Mouse (Mus musculus): ENCODE measurements around the gene Gm17657. TPM values are rescaled to one million over a fixed set of nuclear protein-coding genes. Genes with fewer than 3 reads are reported as not detected.

Gm17657 gene
- polyA plus RNA-seq (2015; fragmentation: Illumina TruSeq; extraction: RNeasy Lipid Tissue Mini Kit (QIAGEN cat#74804); ENCODE audit: insufficient read depth, low replicate concordance) = not detected

DNA sequence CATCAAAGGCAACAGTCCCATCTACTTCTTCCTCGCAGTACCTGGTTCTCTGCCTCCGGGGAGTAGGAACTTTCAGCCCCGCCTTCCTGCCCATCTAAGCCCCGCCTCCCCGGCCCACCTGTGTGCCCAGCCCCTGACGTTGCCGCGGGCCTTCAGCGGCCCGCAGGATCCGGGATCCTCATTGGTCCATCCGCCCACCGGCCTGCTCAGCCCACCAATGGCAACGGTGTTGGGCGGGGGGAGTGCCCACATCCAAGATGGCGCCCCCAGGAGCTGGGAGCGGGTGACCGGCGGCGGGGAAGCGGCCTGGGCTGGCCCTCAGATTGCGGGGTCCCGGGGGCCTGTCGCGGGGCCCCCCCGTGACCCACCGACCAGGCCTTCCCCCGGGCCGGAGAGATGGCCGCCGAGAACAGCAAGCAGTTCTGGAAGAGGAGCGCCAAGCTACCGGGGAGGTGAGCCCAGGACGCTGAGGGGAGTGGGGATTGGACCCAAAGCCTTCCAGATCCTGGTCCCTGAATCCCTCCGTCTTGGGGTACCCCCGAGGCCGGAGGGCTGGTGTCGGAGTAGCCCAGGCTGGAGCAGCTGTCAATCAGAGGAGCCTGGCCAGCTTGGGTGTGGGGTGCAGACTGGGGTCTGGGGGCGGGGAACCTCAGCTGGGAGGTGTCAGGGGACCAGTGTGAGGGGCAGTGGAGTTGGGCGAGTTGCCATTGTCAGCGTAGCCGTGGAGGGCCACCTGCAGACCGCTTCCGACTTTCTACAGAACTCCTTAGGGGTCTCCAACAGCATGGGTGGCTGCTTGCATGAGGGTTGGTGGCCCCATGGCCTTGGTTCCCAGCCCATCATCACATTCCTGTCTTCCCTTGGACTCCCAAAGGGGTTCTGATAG lies at the start of gene Gm17657, which contains the start of gene Tbc1d22b:
Gene Gm17657, minus strand, starts transcription at position 96 of the 886 bp plus-strand sequence.
Gene Tbc1d22b, plus strand, starts transcription at position 243 of the 886 bp plus-strand sequence.

GRCm38 (mm10) chr17:29552162-29552732 lies 2.8 kb upstream of the Gm17657 start, which contains the start of gene Tmem217:
TSS of gene Tmem217 (minus strand) at chr17:29552385.

DNA sequence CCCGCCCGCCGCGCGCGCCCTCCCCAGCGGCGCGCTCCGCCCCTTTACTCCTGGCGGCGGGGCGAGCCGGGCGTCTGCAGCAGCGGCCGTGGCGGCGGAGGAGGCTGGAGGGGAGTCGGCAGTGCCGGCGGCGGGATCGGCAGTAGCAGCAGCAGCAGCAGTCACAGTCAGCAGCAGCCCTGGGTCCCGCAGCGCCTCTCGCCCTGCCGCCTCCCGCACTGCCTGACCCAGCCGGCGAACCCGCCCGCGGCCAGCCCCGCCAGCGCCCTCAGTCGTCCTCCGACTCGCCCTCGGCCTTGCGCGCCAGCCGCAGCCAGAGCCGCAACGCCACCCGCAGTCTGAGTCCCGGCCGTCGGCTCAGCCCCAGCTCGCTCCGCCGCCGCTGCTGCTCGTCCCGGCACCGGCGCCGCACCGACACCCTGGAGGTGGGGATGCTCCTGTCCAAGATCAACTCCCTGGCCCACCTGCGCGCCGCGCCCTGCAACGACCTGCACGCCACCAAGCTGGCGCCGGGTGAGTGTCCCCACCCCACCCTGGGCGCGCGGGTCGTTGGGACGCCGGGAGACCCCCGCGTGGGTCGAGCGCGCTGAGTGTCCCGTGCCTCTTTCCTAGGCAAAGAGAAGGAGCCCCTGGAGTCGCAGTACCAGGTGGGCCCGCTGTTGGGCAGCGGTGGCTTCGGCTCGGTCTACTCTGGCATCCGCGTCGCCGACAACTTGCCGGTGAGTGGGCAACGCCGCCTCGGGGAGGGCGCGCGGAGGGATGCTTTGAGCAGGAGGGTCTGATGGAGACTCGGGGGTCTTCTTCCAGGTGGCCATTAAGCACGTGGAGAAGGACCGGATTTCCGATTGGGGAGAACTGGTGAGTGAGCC lies 58.5 kb downstream of the Gm17657 start, which contains the start of gene Pim1:
Gene Pim1, plus strand, starts transcription at position 41 of the 869 bp plus-strand sequence.

Other genes starting within 250 kb of the Gm17657 start
- gene Pi16, start 232.0 kb downstream of the Gm17657 start, polyA plus RNA-seq (2015; fragmentation: Illumina TruSeq; extraction: RNeasy Lipid Tissue Mini Kit (QIAGEN cat#74804); ENCODE audit: insufficient read depth, low replicate concordance) = 1.7 TPM
- gene Mtch1, start 201.7 kb downstream of the Gm17657 start, polyA plus RNA-seq (2015; fragmentation: Illumina TruSeq; extraction: RNeasy Lipid Tissue Mini Kit (QIAGEN cat#74804); ENCODE audit: insufficient read depth, low replicate concordance) = 66.1 TPM
- gene Fgd2, start 188.7 kb downstream of the Gm17657 start, polyA plus RNA-seq (2015; fragmentation: Illumina TruSeq; extraction: RNeasy Lipid Tissue Mini Kit (QIAGEN cat#74804); ENCODE audit: insufficient read depth, low replicate concordance) = 125 TPM
- gene Pim1, start 58.9 kb downstream of the Gm17657 start, polyA plus RNA-seq (2015; fragmentation: Illumina TruSeq; extraction: RNeasy Lipid Tissue Mini Kit (QIAGEN cat#74804); ENCODE audit: insufficient read depth, low replicate concordance) = 72.4 TPM
- 12.7 TPM for gene Tbc1d22b, start 147 bp upstream of the Gm17657 start, polyA plus RNA-seq (2015; fragmentation: Illumina TruSeq; extraction: RNeasy Lipid Tissue Mini Kit (QIAGEN cat#74804); ENCODE audit: insufficient read depth, low replicate concordance)
- not detected for gene Tmem217, start 2.7 kb upstream of the Gm17657 start, polyA plus RNA-seq (2015; fragmentation: Illumina TruSeq; extraction: RNeasy Lipid Tissue Mini Kit (QIAGEN cat#74804); ENCODE audit: insufficient read depth, low replicate concordance)
- gene Rnf8, start 65.2 kb upstream of the Gm17657 start, polyA plus RNA-seq (2015; fragmentation: Illumina TruSeq; extraction: RNeasy Lipid Tissue Mini Kit (QIAGEN cat#74804); ENCODE audit: insufficient read depth, low replicate concordance) = 32.5 TPM
- 8.9 TPM for gene Gm28043, start 65.2 kb upstream of the Gm17657 start, polyA plus RNA-seq (2015; fragmentation: Illumina TruSeq; extraction: RNeasy Lipid Tissue Mini Kit (QIAGEN cat#74804); ENCODE audit: insufficient read depth, low replicate concordance)
- 127 TPM for gene Cmtr1, start 111.0 kb upstream of the Gm17657 start, polyA plus RNA-seq (2015; fragmentation: Illumina TruSeq; extraction: RNeasy Lipid Tissue Mini Kit (QIAGEN cat#74804); ENCODE audit: insufficient read depth, low replicate concordance)
- gene Ccdc167, start 167.4 kb upstream of the Gm17657 start, polyA plus RNA-seq (2015; fragmentation: Illumina TruSeq; extraction: RNeasy Lipid Tissue Mini Kit (QIAGEN cat#74804); ENCODE audit: insufficient read depth, low replicate concordance) = 15.5 TPM

Measured in spleen, adult 10 weeks (tissue).